Mouse (Mus musculus): ENCODE data around the gene Rapgef6. TPM values are rescaled to one million over a fixed set of nuclear protein-coding genes. Genes with fewer than 3 reads are reported as not detected.

Gene Rapgef6
- total RNA-seq, 2 experiments from 2014 or later, result 42.9 to 53.3 TPM

- TF ChIP-seq CTCF (conservative IDR thresholded peaks at IDR 0.05), result peak; percentile 69
- DNase-seq (ENCODE audit: low spot score in 2 of 2), result no peak
- H3K27ac ChIP-seq, result peak overlapping the region; percentile 3; the same call in 1 of the 2 replicates
- no peak overlapping the region for H3K4me3 ChIP-seq
Observed at GRCm38 (mm10) chr11:54709645-54710044, 187.0 kb downstream of the Rapgef6 start.

GRCm38 (mm10) chr11:54710512-54711293 is 188.1 kb downstream of the Rapgef6 start:
- no peak overlapping the region for H3K4me3 ChIP-seq
- DNase-seq (ENCODE audit: low spot score in 2 of 2), result no peak
- H3K27ac ChIP-seq, result no peak overlapping the region
- TF ChIP-seq CTCF (conservative IDR thresholded peaks at IDR 0.05), result no peak

GRCm38 (mm10) chr11:54712849-54713248 is 190.2 kb downstream of the Rapgef6 start:
- Histone ChIP-seq H3K4me3 (no peak overlapping the region), H3K27ac (peak overlapping the region; percentile 18; the same call in 1 of the 2 replicates)
- DNase-seq (ENCODE audit: low spot score in 2 of 2), result no peak
- TF ChIP-seq CTCF (conservative IDR thresholded peaks at IDR 0.05), result no peak

- Histone ChIP-seq H3K27ac (peak overlapping the region; percentile 37), H3K4me3 (no peak overlapping the region)
- DNase-seq (ENCODE audit: low spot score in 2 of 2), result no peak
- no peak for TF ChIP-seq CTCF (conservative IDR thresholded peaks at IDR 0.05)
Observed at GRCm38 (mm10) chr11:54717893-54718292, 195.2 kb downstream of the Rapgef6 start.

GRCm38 (mm10) chr11:54718601-54719000 is 196.0 kb downstream of the Rapgef6 start:
- no peak for TF ChIP-seq CTCF (conservative IDR thresholded peaks at IDR 0.05)
- DNase-seq (ENCODE audit: low spot score in 2 of 2), result no peak
- peak overlapping the region; percentile 37 for H3K27ac ChIP-seq
- no peak overlapping the region for H3K4me3 ChIP-seq

GRCm38 (mm10) chr11:54722057-54722456 is 199.4 kb downstream of the Rapgef6 start:
- no peak for TF ChIP-seq CTCF (conservative IDR thresholded peaks at IDR 0.05)
- H3K27ac ChIP-seq, result 0 out of 2 replicates have a peak overlapping the region, but pooled peaks have one; percentile 10
- H3K4me3 ChIP-seq, result no peak overlapping the region
- DNase-seq (ENCODE audit: low spot score in 2 of 2), result no peak

GRCm38 (mm10) chr11:54724353-54725034 is 201.8 kb downstream of the Rapgef6 start:
- peak; percentile 46 to 53 for DNase-seq (ENCODE audit: low spot score in 2 of 2)
- H3K4me3 ChIP-seq, result no peak overlapping the region
- peak overlapping the region; percentile 84 for H3K27ac ChIP-seq
- no peak for TF ChIP-seq CTCF (conservative IDR thresholded peaks at IDR 0.05)

- Histone ChIP-seq H3K4me3 (no peak overlapping the region), H3K27ac (peak overlapping the region; percentile 77)
- no peak; the same call in none of the 2 replicates for TF ChIP-seq CTCF (conservative IDR thresholded peaks at IDR 0.05)
- no peak for DNase-seq (ENCODE audit: low spot score in 2 of 2)
Observed at GRCm38 (mm10) chr11:54726571-54727062, 204.0 kb downstream of the Rapgef6 start.

GRCm38 (mm10) chr11:54727327-54727901 is 204.8 kb downstream of the Rapgef6 start:
- Histone ChIP-seq H3K4me3 (no peak overlapping the region), H3K27ac (peak overlapping the region; percentile 77)
- DNase-seq (ENCODE audit: low spot score in 2 of 2), result peak; percentile 42 to 59
- peak; percentile 35 for TF ChIP-seq CTCF (conservative IDR thresholded peaks at IDR 0.05)

GRCm38 (mm10) chr11:54728371-54728770 is 205.7 kb downstream of the Rapgef6 start:
- DNase-seq (ENCODE audit: low spot score in 2 of 2), result no peak
- TF ChIP-seq CTCF (conservative IDR thresholded peaks at IDR 0.05), result no peak
- Histone ChIP-seq H3K27ac (peak overlapping the region; percentile 77), H3K4me3 (no peak overlapping the region)

- Histone ChIP-seq H3K27ac (peak overlapping the region; percentile 77), H3K4me3 (no peak overlapping the region)
- no peak for TF ChIP-seq CTCF (conservative IDR thresholded peaks at IDR 0.05)
- DNase-seq (ENCODE audit: low spot score in 2 of 2), result no peak
Observed at GRCm38 (mm10) chr11:54729311-54729710, 206.7 kb downstream of the Rapgef6 start.

GRCm38 (mm10) chr11:54730931-54731330 is 208.3 kb downstream of the Rapgef6 start:
- no peak for TF ChIP-seq CTCF (conservative IDR thresholded peaks at IDR 0.05)
- Histone ChIP-seq H3K4me3 (no peak overlapping the region), H3K27ac (peak overlapping the region; percentile 15; the same call in 1 of the 2 replicates)
- DNase-seq (ENCODE audit: low spot score in 2 of 2), result no peak

- no peak overlapping the region for H3K4me3 ChIP-seq
- no peak for DNase-seq (ENCODE audit: low spot score in 2 of 2)
- TF ChIP-seq CTCF (conservative IDR thresholded peaks at IDR 0.05), result no peak
- H3K27ac ChIP-seq, result peak overlapping the region; percentile 15; the same call in 1 of the 2 replicates
Observed at GRCm38 (mm10) chr11:54731367-54731766, 208.7 kb downstream of the Rapgef6 start.
